ENCODE assay signal across 8 mouse cellular contexts in the genomic region with DNA sequence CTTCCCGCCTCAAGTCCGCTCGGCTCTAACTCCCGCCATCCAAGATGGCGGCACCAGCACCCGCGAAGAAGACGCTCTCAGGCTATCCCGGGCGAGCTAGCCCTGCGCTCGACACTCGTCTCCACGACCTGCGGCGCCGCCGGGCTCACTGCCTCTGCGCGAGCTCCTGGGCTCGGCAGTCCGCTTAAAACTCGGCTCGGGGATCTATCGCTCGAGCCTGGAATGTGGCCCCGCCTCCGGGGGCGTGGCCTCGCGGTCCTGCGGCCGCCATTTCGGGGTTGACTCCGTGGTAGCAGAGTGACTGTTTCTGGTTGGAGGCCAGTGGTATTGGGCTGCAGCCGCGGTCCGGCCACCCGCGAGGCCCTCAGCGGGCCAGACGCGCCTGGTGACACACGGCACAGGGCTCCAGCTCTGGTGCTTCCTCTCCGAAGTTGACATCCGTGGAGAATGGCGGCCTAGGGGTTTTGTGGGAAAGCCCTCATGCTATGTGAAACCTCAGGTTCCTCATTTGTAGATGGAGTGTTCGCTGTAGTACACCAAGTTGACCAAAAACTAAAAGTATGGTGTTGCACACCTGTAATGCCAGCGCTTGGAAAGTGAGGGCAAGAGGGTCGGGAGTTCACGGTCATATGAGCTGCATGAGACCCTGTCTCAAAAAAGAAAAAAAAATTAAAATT. TPM values are rescaled to one million over a fixed set of nuclear protein-coding genes. Genes with fewer than 3 reads are reported as not detected.
A peak's percentile ranks its signal among the peaks of the same experiment; 100 is the strongest.
DNase-seq lines count a peak whose midpoint lies in the region; ATAC-seq and TF ChIP-seq lines count a peak whose summit lies in the region.

TSS of gene Raf1 (minus strand) at position 184 of the 677 bp plus-strand sequence.

- 1% methylated on average over 51 of the region's 51 CpGs for WGBS in hindbrain, embryonic 10.5 days
- WGBS in lung, postnatal 0 days, result under 1% methylated on average over 50 of the region's 51 CpGs

- DNase-seq in MEL-GATA-1-ER (ENCODE audit: extremely low read depth, low read depth), result peak; percentile 89
- DNase-seq in cerebellum, adult 8-10 months, result peak; percentile 97
- DNase-seq in hindbrain, embryonic 10.5 days (ENCODE audit: low spot score), result peak; percentile 98
- DNase-seq in layer of hippocampus, adult 9-11 months, result peak; percentile 98
- DNase-seq in lung, postnatal 0 days (ENCODE audit: low spot score), result peak; percentile 99
- DNase-seq in ovary, postnatal 14 days (ENCODE audit: low spot score), result peak; percentile 95
- DNase-seq in thymus, postnatal 14 days, result peak; percentile 98

- peaks cover 24% of the 10 kb centered on the region for H3K4me1 ChIP-seq in hindbrain, embryonic 10.5 days (replicated peaks)
- peaks cover 8% of the 10 kb centered on the region; the same call in 1 of the 2 replicates for H3K4me1 ChIP-seq in lung, postnatal 0 days (ENCODE audit: insufficient read depth, low read depth, low read length)

- peaks cover 3% of the 10 kb centered on the region; the same call in 1 of the 2 replicates for H3K36me3 ChIP-seq in hindbrain, embryonic 10.5 days
- H3K36me3 ChIP-seq in lung, postnatal 0 days (ENCODE audit: insufficient read depth, low read length), result no peaks in the 10 kb centered on the region

- peak within 1 kb of the TSS; percentile 99 for H3K27ac ChIP-seq in hindbrain, embryonic 10.5 days
- H3K27ac ChIP-seq in lung, postnatal 0 days (ENCODE audit: low read length), result peak within 1 kb of the TSS; percentile 99

- H3K4me2 ChIP-seq in lung, postnatal 0 days (replicated peaks; ENCODE audit: low read depth, low read length), result peak within 1 kb of the TSS; percentile 79

- TF ChIP-seq CTCF in lung, postnatal 0 days (IDR thresholded peaks at IDR 0.05), result no peak

- H3K9me3 ChIP-seq in hindbrain, embryonic 10.5 days, result no peaks in the 10 kb centered on the region
- H3K9me3 ChIP-seq in lung, postnatal 0 days (ENCODE audit: low read length), result no peaks in the 10 kb centered on the region

- ATAC-seq in frontal cortex, adult (ENCODE audit: low TSS enrichment), result peak; percentile 95
- ATAC-seq in lung, postnatal 0 days, result peak; percentile 99

- peak within 1 kb of the TSS; percentile 93 for H3K4me3 ChIP-seq in hindbrain, embryonic 10.5 days
- peak within 1 kb of the TSS; percentile 99 for H3K4me3 ChIP-seq in lung, postnatal 0 days (ENCODE audit: low read depth, low read length)

- peak within 1 kb of the TSS; percentile 99 for H3K9ac ChIP-seq in lung, postnatal 0 days (replicated peaks; ENCODE audit: low read depth)

- no peaks in the 10 kb centered on the region for H3K27me3 ChIP-seq in hindbrain, embryonic 10.5 days (ENCODE audit: insufficient read depth, poor library complexity, severe bottlenecking)
- no peaks in the 10 kb centered on the region for H3K27me3 ChIP-seq in lung, postnatal 0 days (replicated peaks; ENCODE audit: insufficient read depth, low read length)

- peak; percentile 40; the same call in 1 of the 2 replicates for TF ChIP-seq EP300 in lung, postnatal 0 days (IDR thresholded peaks at IDR 0.05)

RNA-seq across cellular contexts. Expression of gene Raf1, which starts in this region (rescaled TPM):
- 116 and 135 TPM in 2 replicates for polyA plus RNA-seq in hindbrain, embryonic 10.5 days (2016; fragmentation: Nextera tagmentation; extraction: Ambion mirVana)
- polyA plus RNA-seq in lung, postnatal 0 days (2015; fragmentation: Nextera tagmentation; extraction: Ambion mirVana), result 58.9 and 60.6 TPM in 2 replicates

Comparison
In these comparisons a context has a peak if more than half of its experiments do, and no peak if none do; other contexts are left out.
1. Peak in every context shown above with its lines: DNase-seq, ATAC-seq, H3K4me3 ChIP-seq and H3K27ac ChIP-seq.